Mouse (Mus musculus) neural tube, embryonic 15.5 days (tissue): ENCODE measurements around the gene Chchd10. TPM values are rescaled to one million over a fixed set of nuclear protein-coding genes. Genes with fewer than 3 reads are reported as not detected.

Source experiments
- ATAC-seq: fragments of 200-750 bp; cut with Nextera tagmentation; 2 replicates; pipeline ENCODE4 v1.8.0; 2017; ENCODE audit warnings: mild to moderate bottlenecking, moderate TSS enrichment, moderate library complexity; ENCODE audit not compliant: low FRiP score
- H3K27ac ChIP-seq: fragments of 300-500 bp; sonication (generic); replicated peaks from 2 replicates; pipeline ENCODE4 v1.5.1; 2015; ENCODE audit warnings: mild to moderate bottlenecking, inconsistent platforms
- H3K27me3 ChIP-seq: fragments of 300-500 bp; sonication (generic); replicated peaks from 2 replicates; pipeline ENCODE4 v1.6.1; 2015; ENCODE audit warnings: inconsistent platforms
- H3K36me3 ChIP-seq: fragments of 300-500 bp; sonication (generic); 2 replicates; pipeline ENCODE4 v1.6.1; 2015; ENCODE audit warnings: inconsistent platforms
- H3K4me1 ChIP-seq: fragments of 300-500 bp; sonication (generic); 2 replicates; pipeline ENCODE4 v1.6.1; 2015; ENCODE audit warnings: inconsistent platforms
- H3K4me2 ChIP-seq: fragments of 300-500 bp; sonication (generic); 2 replicates; pipeline ENCODE4 v1.6.1; 2015; ENCODE audit warnings: inconsistent platforms, mild to moderate bottlenecking, moderate library complexity
- H3K4me3 ChIP-seq: fragments of 300-500 bp; sonication (generic); replicated peaks from 2 replicates; pipeline ENCODE4 v1.5.1; 2015; ENCODE audit warnings: mild to moderate bottlenecking, inconsistent platforms
- H3K9ac ChIP-seq: fragments of 300-500 bp; sonication (generic); replicated peaks from 2 replicates; pipeline ENCODE4 v1.6.1; 2015; ENCODE audit warnings: mild to moderate bottlenecking, inconsistent platforms
- H3K9me3 ChIP-seq: fragments of 300-500 bp; sonication (generic); replicated peaks from 2 replicates; pipeline ENCODE4 v1.6.1; 2016; ENCODE audit warnings: inconsistent platforms
- WGBS: fragments of 180-500 bp; shearing (Covaris S2); methylation state at CpG from one replicate; pipeline ENCODE4 v1.1.7; 2015; ENCODE audit warnings: mixed read lengths; 5-methylcytosine and 5-hydroxymethylcytosine counted together
- polyA plus RNA-seq: library from polyadenylated mRNA; unstranded; fragments of >200 nt; fragmentation: Nextera tagmentation; extraction: Ambion mirVana; gene quantifications from 2 replicates; pipeline ENCODE4 v1.2.1, GENCODE M21; 2015

Gene Chchd10
- polyA plus RNA-seq, 1 experiment from 2014 or later: 190 TPM

- no peaks in the 10 kb centered on the region for H3K27me3 ChIP-seq
- H3K9ac ChIP-seq: no peak overlapping the region
- H3K36me3 ChIP-seq: peaks cover 85% of the 10 kb centered on the region
- no peaks in the 10 kb centered on the region for H3K9me3 ChIP-seq
- ATAC-seq: no peak
- peak overlapping the region; percentile 61 for H3K27ac ChIP-seq
- H3K4me3 ChIP-seq: no peak overlapping the region
- peaks cover 9% of the 10 kb centered on the region; the same call in 1 of the 2 replicates for H3K4me1 ChIP-seq
- no peak overlapping the region for H3K4me2 ChIP-seq
- whole genome bisulfite sequencing: 77% methylated on average over 3 of the region's 3 CpGs
Measured at GRCm38 (mm10) chr10:75898846-75899245, 34.1 kb upstream of the Chchd10 start.

GRCm38 (mm10) chr10:75904391-75904790 lies 28.5 kb upstream of the Chchd10 start:
- Histone ChIP-seq H3K4me1 (no peaks in the 10 kb centered on the region), H3K9me3 (no peaks in the 10 kb centered on the region), H3K27ac (no peak overlapping the region), H3K4me2 (no peak overlapping the region), H3K27me3 (no peaks in the 10 kb centered on the region), H3K4me3 (no peak overlapping the region), H3K36me3 (peaks cover 89% of the 10 kb centered on the region), H3K9ac (no peak overlapping the region)
- ATAC-seq: no peak
- WGBS: 90% methylated on average over 5 of the region's 5 CpGs

GRCm38 (mm10) chr10:75906882-75907281 lies 26.0 kb upstream of the Chchd10 start:
- Histone ChIP-seq H3K9ac (no peak overlapping the region), H3K4me2 (no peak overlapping the region), H3K27me3 (no peaks in the 10 kb centered on the region), H3K4me3 (no peak overlapping the region), H3K9me3 (no peaks in the 10 kb centered on the region), H3K36me3 (peaks cover 93% of the 10 kb centered on the region), H3K4me1 (no peaks in the 10 kb centered on the region), H3K27ac (no peak overlapping the region)
- no peak for ATAC-seq
- WGBS: 96% methylated on average over 4 of the region's 4 CpGs

GRCm38 (mm10) chr10:75910698-75911097 lies 22.2 kb upstream of the Chchd10 start:
- no peak for ATAC-seq
- H3K4me2 ChIP-seq: no peak overlapping the region

GRCm38 (mm10) chr10:75913013-75913589 lies 19.8 kb upstream of the Chchd10 start:
- Histone ChIP-seq H3K27me3 (no peaks in the 10 kb centered on the region), H3K4me3 (no peak overlapping the region), H3K9me3 (no peaks in the 10 kb centered on the region), H3K9ac (no peak overlapping the region), H3K4me2 (no peak overlapping the region), H3K4me1 (peaks cover 14% of the 10 kb centered on the region), H3K36me3 (peaks cover 71% of the 10 kb centered on the region), H3K27ac (no peak overlapping the region)
- ATAC-seq: no peak
- 66% methylated on average over 6 of the region's 6 CpGs for WGBS

More at GRCm38 (mm10) chr10:75910698-75911097, 22.2 kb upstream of the Chchd10 start:
- Histone ChIP-seq H3K9ac (no peak overlapping the region), H3K27me3 (no peaks in the 10 kb centered on the region), H3K9me3 (no peaks in the 10 kb centered on the region), H3K4me1 (no peaks in the 10 kb centered on the region), H3K36me3 (peaks cover 83% of the 10 kb centered on the region), H3K4me3 (no peak overlapping the region), H3K27ac (no peak overlapping the region)
- WGBS: 75% methylated on average over 2 of the region's 2 CpGs

GRCm38 (mm10) chr10:75915557-75915956 lies 17.4 kb upstream of the Chchd10 start:
- peaks cover 38% of the 10 kb centered on the region for H3K4me1 ChIP-seq
- WGBS: 91% methylated on average over 7 of the region's 7 CpGs
- peaks cover 57% of the 10 kb centered on the region for H3K36me3 ChIP-seq

GRCm38 (mm10) chr10:75916840-75917239 lies 16.1 kb upstream of the Chchd10 start:
- Histone ChIP-seq H3K4me2 (no peak overlapping the region), H3K27me3 (no peaks in the 10 kb centered on the region), H3K9me3 (no peaks in the 10 kb centered on the region), H3K4me1 (peaks cover 41% of the 10 kb centered on the region), H3K4me3 (no peak overlapping the region), H3K36me3 (peaks cover 45% of the 10 kb centered on the region), H3K27ac (no peak overlapping the region), H3K9ac (no peak overlapping the region)
- WGBS: 79% methylated on average over 8 of the region's 8 CpGs
- no peak for ATAC-seq

More at GRCm38 (mm10) chr10:75915557-75915956, 17.4 kb upstream of the Chchd10 start:
- ATAC-seq: no peak
- Histone ChIP-seq H3K27ac (no peak overlapping the region), H3K9me3 (no peaks in the 10 kb centered on the region), H3K27me3 (no peaks in the 10 kb centered on the region), H3K4me3 (no peak overlapping the region), H3K4me2 (no peak overlapping the region), H3K9ac (no peak overlapping the region)

- Histone ChIP-seq H3K9ac (no peak overlapping the region), H3K27ac (no peak overlapping the region), H3K27me3 (no peaks in the 10 kb centered on the region), H3K36me3 (peaks cover 30% of the 10 kb centered on the region), H3K9me3 (no peaks in the 10 kb centered on the region), H3K4me3 (peak overlapping the region; percentile 4; the same call in 1 of the 2 replicates), H3K4me1 (peaks cover 54% of the 10 kb centered on the region), H3K4me2 (peak overlapping the region; percentile 81)
- WGBS: 82% methylated on average over 5 of the region's 5 CpGs
- no peak for ATAC-seq
Measured at GRCm38 (mm10) chr10:75919026-75919425, 13.9 kb upstream of the Chchd10 start.

GRCm38 (mm10) chr10:75921026-75921725 lies 11.8 kb upstream of the Chchd10 start, which contains the start of gene Smarcb1:
Smarcb1 (minus strand) TSS chr10:75921617.
- H3K9me3 ChIP-seq: no peaks in the 10 kb centered on the region
- peak; percentile 92 for ATAC-seq
- no peaks in the 10 kb centered on the region for H3K27me3 ChIP-seq
- H3K4me2 ChIP-seq: peak within 1 kb of the TSS; percentile 81
- H3K27ac ChIP-seq: peak within 1 kb of the TSS; percentile 99
- under 1% methylated on average over 76 of the region's 76 CpGs for WGBS
- peaks cover 51% of the 10 kb centered on the region for H3K4me1 ChIP-seq
- peak within 1 kb of the TSS; percentile 98 for H3K9ac ChIP-seq
- peak within 1 kb of the TSS; percentile 95 for H3K4me3 ChIP-seq
- peaks cover 12% of the 10 kb centered on the region for H3K36me3 ChIP-seq

- peaks cover 4% of the 10 kb centered on the region for H3K36me3 ChIP-seq
- no peaks in the 10 kb centered on the region for H3K9me3 ChIP-seq
- 4% methylated on average over 22 of the region's 22 CpGs for WGBS
- peak overlapping the region; percentile 81 for H3K4me2 ChIP-seq
- peak overlapping the region; percentile 99 for H3K27ac ChIP-seq
- H3K27me3 ChIP-seq: no peaks in the 10 kb centered on the region
- peak overlapping the region; percentile 98 for H3K9ac ChIP-seq
- peak; percentile 63 for ATAC-seq
- H3K4me1 ChIP-seq: peaks cover 48% of the 10 kb centered on the region
- peak overlapping the region; percentile 95 for H3K4me3 ChIP-seq
Measured at GRCm38 (mm10) chr10:75921726-75922560, 11.0 kb upstream of the Chchd10 start.

- Histone ChIP-seq H3K36me3 (peaks cover under 1% of the 10 kb centered on the region; the same call in 1 of the 2 replicates), H3K4me2 (no peak overlapping the region), H3K4me3 (no peak overlapping the region), H3K27me3 (no peaks in the 10 kb centered on the region), H3K9ac (no peak overlapping the region), H3K27ac (no peak overlapping the region), H3K4me1 (peaks cover 28% of the 10 kb centered on the region), H3K9me3 (no peaks in the 10 kb centered on the region)
- no peak for ATAC-seq
- 56% methylated on average over 2 of the region's 2 CpGs for WGBS
Measured at GRCm38 (mm10) chr10:75924324-75924723, 8.6 kb upstream of the Chchd10 start.
